Mouse (Mus musculus): ENCODE measurements at regions not wholly inside any gene's neighbourhood (a gene's known extent, or its start where the extent isn't known, plus 50 kb on each side); places are given as distances from the start of the nearest gene placed in this dataset.

DNA sequence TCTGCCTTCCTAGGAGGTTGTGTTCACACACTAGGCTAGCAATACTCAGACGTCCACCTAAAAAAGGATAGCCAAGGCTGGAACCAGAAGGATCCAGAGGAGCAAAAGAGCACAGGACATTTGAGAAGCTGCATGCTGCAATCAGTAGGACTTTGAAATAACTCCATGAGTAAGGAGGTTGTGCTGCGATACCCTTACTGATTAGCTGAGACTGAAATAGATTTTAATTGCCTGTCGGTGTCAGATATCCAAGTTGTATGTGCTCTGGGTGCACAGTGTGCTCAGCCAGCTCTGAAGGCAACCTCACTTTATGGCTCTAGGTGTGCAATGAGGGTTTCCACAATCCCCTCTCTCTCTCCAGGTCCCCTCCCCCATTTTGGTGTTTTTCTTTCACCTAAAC is 2159.2 kb upstream of the Gm7489 start:
- no peak for DNase-seq (ENCODE audit: low spot score)

DNA sequence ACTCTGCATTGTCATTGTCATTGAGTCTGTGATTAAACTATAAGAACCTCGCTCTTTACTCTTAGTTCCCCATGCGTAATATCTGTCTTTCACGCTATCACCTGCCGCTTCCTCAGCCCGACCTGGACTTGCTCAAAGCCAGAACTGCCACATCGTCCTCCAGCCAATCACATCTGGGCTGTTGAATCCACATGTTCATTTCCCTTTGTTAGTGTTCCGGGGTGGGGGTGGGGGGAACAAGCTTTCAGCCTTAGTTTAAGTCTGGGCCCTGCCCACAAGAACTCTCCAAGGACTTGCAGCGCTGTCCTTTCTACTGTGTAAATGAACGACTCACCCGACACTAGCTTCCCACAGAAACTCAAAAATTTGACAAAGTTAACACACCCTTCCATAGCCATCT is 2154.6 kb upstream of the Gm7489 start:
- DNase-seq (ENCODE audit: low spot score): no peak

DNA sequence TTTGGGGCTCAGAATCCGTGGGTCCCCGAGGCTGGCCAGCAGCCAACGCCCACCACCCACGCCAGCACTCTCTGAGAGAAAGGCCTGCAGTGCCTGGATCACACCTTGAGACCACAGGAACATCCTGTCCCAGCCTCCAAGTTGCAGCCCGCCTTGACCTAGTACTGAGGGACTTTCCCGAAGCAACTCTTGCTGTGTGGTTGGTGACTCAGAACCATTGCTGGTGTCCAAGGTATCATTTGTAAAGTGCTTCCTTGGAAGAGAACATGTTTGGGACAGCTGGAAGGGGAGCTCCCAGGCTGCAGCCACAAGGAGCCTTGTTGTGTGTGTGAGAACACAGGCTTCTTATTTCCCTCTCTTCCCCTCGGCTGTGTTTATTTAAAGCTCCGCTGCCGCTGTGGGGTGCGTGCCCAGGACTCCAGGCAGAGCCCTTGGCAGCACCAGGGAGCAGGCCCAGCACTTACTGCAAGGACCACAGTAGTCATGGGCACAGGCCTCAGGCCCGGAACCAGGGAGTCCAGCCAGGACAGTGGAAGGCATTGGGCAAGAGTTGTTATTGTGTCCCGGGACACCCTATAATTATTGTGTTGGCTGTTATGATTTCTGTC is 2153.8 kb upstream of the Gm7489 start:
- DNase-seq (ENCODE audit: low spot score): no peak

DNA sequence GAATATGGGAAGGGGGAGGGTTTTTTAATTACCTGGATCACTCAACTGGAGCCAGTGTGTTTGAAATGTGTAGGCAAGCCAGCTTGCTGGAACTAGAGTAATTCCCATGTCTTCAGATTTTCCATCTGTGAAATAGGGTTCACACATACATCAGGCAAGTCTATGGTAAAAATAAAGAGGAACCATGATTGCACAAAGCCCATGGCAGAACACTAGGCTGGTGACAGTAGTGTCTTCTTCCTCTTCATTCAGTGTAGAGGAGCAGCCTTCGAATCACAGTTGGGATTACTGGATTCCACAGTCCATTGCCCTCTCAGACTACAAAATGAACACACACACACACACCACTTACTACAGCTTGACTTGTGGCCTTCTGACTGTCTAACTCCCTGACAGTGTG is 2150.5 kb upstream of the Gm7489 start:
- no peak for DNase-seq (ENCODE audit: low spot score)

Measured in layer of hippocampus, adult 9-10 months (tissue).